Mouse (Mus musculus) lung, embryonic 15.5 days (tissue): ENCODE data around the gene Hcrtr2. TPM values are rescaled to one million over a fixed set of nuclear protein-coding genes. Genes with fewer than 3 reads are reported as not detected.

Source experiments
- ATAC-seq: fragments of 200-750 bp; cut with Nextera tagmentation; 2 replicates; pipeline ENCODE4 v1.8.0; 2017; ENCODE audit warnings: moderate number of reproducible peaks, borderline replicate concordance; ENCODE audit not compliant: low FRiP score, low TSS enrichment; ENCODE audit errors: extremely low read depth
- H3K27ac ChIP-seq: fragments of 300-500 bp; sonication (generic); 2 replicates; pipeline ENCODE4 v1.5.1; 2015; ENCODE audit warnings: moderate library complexity, mild to moderate bottlenecking, inconsistent platforms
- H3K27me3 ChIP-seq: fragments of 300-500 bp; sonication (generic); 2 replicates; pipeline ENCODE4 v1.6.1; 2015; ENCODE audit warnings: inconsistent platforms
- H3K36me3 ChIP-seq: fragments of 300-500 bp; sonication (generic); 2 replicates; pipeline ENCODE4 v1.6.1; 2015; ENCODE audit warnings: inconsistent platforms
- H3K4me1 ChIP-seq: fragments of 300-500 bp; sonication (generic); 2 replicates; pipeline ENCODE4 v1.6.1; 2015; ENCODE audit warnings: inconsistent platforms
- H3K4me2 ChIP-seq: fragments of 300-500 bp; sonication (generic); 2 replicates; pipeline ENCODE4 v1.6.1; 2015; ENCODE audit warnings: inconsistent platforms, mild to moderate bottlenecking, moderate library complexity
- H3K4me3 ChIP-seq: fragments of 300-500 bp; sonication (generic); 2 replicates; pipeline ENCODE4 v1.5.1; 2015; ENCODE audit warnings: mild to moderate bottlenecking, inconsistent platforms
- H3K9ac ChIP-seq: fragments of 300-500 bp; sonication (generic); 2 replicates; pipeline ENCODE4 v1.6.1; 2015; ENCODE audit warnings: inconsistent platforms
- H3K9me3 ChIP-seq: fragments of 300-500 bp; sonication (generic); 2 replicates; pipeline ENCODE4 v1.6.1; 2016; ENCODE audit warnings: inconsistent platforms
- WGBS: fragments of 180-500 bp; shearing (Covaris S2); methylation state at CpG from one replicate; pipeline ENCODE4 v1.1.7; 2015; 5-methylcytosine and 5-hydroxymethylcytosine counted together
- polyA plus RNA-seq: library from polyadenylated mRNA; unstranded; fragments of >200 nt; fragmentation: Nextera tagmentation; extraction: Ambion mirVana; gene quantifications from 2 replicates; pipeline ENCODE4 v1.2.1, GENCODE M21; 2015

The Hcrtr2 gene
- polyA plus RNA-seq, 1 experiment from 2014 or later = 0.10 TPM

GRCm38 (mm10) chr9:76230400-76230799 is 93.3 kb downstream of the Hcrtr2 start:
- Histone ChIP-seq H3K27me3 (no peaks in the 10 kb centered on the region), H3K36me3 (no peaks in the 10 kb centered on the region), H3K27ac (no peak overlapping the region), H3K9me3 (no peaks in the 10 kb centered on the region), H3K9ac (no peak overlapping the region), H3K4me2 (no peak overlapping the region), H3K4me3 (no peak overlapping the region), H3K4me1 (no peaks in the 10 kb centered on the region)
- ATAC-seq = no peak
- WGBS = 41% methylated on average over 11 of the region's 11 CpGs

- H3K36me3 ChIP-seq = no peaks in the 10 kb centered on the region
- no peaks in the 10 kb centered on the region for H3K9me3 ChIP-seq
- 31% methylated on average over 4 of the region's 4 CpGs for WGBS
- H3K9ac ChIP-seq = no peak overlapping the region
- peak; percentile 75; the same call in 1 of the 2 replicates for ATAC-seq
- H3K27me3 ChIP-seq = no peaks in the 10 kb centered on the region
- H3K4me3 ChIP-seq = no peak overlapping the region
- no peak overlapping the region for H3K4me2 ChIP-seq
- peaks cover 7% of the 10 kb centered on the region; the same call in 1 of the 2 replicates for H3K4me1 ChIP-seq
- peak overlapping the region; percentile 5; the same call in 1 of the 2 replicates for H3K27ac ChIP-seq
These were observed 106.3 kb downstream of the Hcrtr2 start for GRCm38 (mm10) chr9:76217178-76217975.

- no peaks in the 10 kb centered on the region for H3K27me3 ChIP-seq
- no peaks in the 10 kb centered on the region for H3K9me3 ChIP-seq
- H3K27ac ChIP-seq = no peak overlapping the region
- no peak overlapping the region for H3K4me2 ChIP-seq
- ATAC-seq = no peak
- no peak overlapping the region for H3K9ac ChIP-seq
- peaks cover 7% of the 10 kb centered on the region; the same call in 1 of the 2 replicates for H3K4me1 ChIP-seq
- WGBS = 70% methylated on average over 4 of the region's 4 CpGs
- no peaks in the 10 kb centered on the region for H3K36me3 ChIP-seq
- no peak overlapping the region for H3K4me3 ChIP-seq
These were observed 109.0 kb downstream of the Hcrtr2 start for GRCm38 (mm10) chr9:76214678-76215077.

- H3K27ac ChIP-seq = no peak within 1 kb of the TSS
These were observed 110.1 kb downstream of the Hcrtr2 start, which contains the start of gene Gfral for GRCm38 (mm10) chr9:76213557-76213956. Gfral (minus strand) TSS chr9:76213657.

GRCm38 (mm10) chr9:76196917-76197316 is 126.7 kb downstream of the Hcrtr2 start:
- 79% methylated on average over 4 of the region's 4 CpGs for WGBS
- Histone ChIP-seq H3K9ac (no peak overlapping the region), H3K27me3 (no peaks in the 10 kb centered on the region), H3K27ac (no peak overlapping the region), H3K4me1 (no peaks in the 10 kb centered on the region), H3K4me3 (no peak overlapping the region), H3K9me3 (no peaks in the 10 kb centered on the region), H3K4me2 (no peak overlapping the region), H3K36me3 (no peaks in the 10 kb centered on the region)
- no peak for ATAC-seq

More at GRCm38 (mm10) chr9:76213557-76213956, 110.1 kb downstream of the Hcrtr2 start, which contains the start of gene Gfral:
- Histone ChIP-seq H3K36me3 (no peaks in the 10 kb centered on the region), H3K4me1 (peaks cover 7% of the 10 kb centered on the region; the same call in 1 of the 2 replicates), H3K4me3 (no peak within 1 kb of the TSS), H3K9me3 (no peaks in the 10 kb centered on the region), H3K4me2 (no peak within 1 kb of the TSS), H3K27me3 (no peaks in the 10 kb centered on the region), H3K9ac (no peak within 1 kb of the TSS)
- no peak for ATAC-seq
- 87% methylated on average over 2 of the region's 2 CpGs for WGBS

GRCm38 (mm10) chr9:76179221-76179620 is 144.4 kb downstream of the Hcrtr2 start:
- Histone ChIP-seq H3K4me3 (no peak overlapping the region), H3K27ac (no peak overlapping the region), H3K36me3 (no peaks in the 10 kb centered on the region), H3K9ac (no peak overlapping the region), H3K27me3 (no peaks in the 10 kb centered on the region), H3K4me1 (no peaks in the 10 kb centered on the region), H3K4me2 (no peak overlapping the region), H3K9me3 (no peaks in the 10 kb centered on the region)
- ATAC-seq = no peak

Other genes starting within 250 kb of the Hcrtr2 start
- gene Gfral, start 110.2 kb downstream of the Hcrtr2 start, polyA plus RNA-seq = not detected in 2 replicates
- gene Fam83b, start 243.3 kb upstream of the Hcrtr2 start, polyA plus RNA-seq = 3.8 TPM in 2 replicates